Mouse (Mus musculus) adrenal gland (tissue): Measurements from ENCODE around the gene Tspan32.

Experiments used
- intact Hi-C: fragments of 180-260 bp; cut with DNase I; formaldehyde crosslinking; loops from one replicate; pipeline ENCODE4 v1.15.1; 2025
- long read RNA-seq, 2 experiments: library from polyadenylated mRNA; unstranded; transcript quantifications; one replicate each; pipeline ENCODE4 v2.0.0; 2020; ENCODE audit warnings: borderline replicate concordance in 1 of 2; ENCODE audit not compliant: insufficient replicate concordance in 1 of 2

The Tspan32 gene
- long read RNA-seq, experiment 1, full-length matches to known transcripts, result 2 of 2 reads
- long read RNA-seq, experiment 1, partial matches to known transcripts, result 0 of 2 reads
- long read RNA-seq, experiment 1, other reads (novel, unspliced or antisense), result 0 of 2 reads
- long read RNA-seq, experiment 2, full-length matches to known transcripts, result 4 of 7 reads
- long read RNA-seq, experiment 2, partial matches to known transcripts, result 1 of 7 reads
- long read RNA-seq, experiment 2, other reads (novel, unspliced or antisense), result 2 of 7 reads

DNA sequence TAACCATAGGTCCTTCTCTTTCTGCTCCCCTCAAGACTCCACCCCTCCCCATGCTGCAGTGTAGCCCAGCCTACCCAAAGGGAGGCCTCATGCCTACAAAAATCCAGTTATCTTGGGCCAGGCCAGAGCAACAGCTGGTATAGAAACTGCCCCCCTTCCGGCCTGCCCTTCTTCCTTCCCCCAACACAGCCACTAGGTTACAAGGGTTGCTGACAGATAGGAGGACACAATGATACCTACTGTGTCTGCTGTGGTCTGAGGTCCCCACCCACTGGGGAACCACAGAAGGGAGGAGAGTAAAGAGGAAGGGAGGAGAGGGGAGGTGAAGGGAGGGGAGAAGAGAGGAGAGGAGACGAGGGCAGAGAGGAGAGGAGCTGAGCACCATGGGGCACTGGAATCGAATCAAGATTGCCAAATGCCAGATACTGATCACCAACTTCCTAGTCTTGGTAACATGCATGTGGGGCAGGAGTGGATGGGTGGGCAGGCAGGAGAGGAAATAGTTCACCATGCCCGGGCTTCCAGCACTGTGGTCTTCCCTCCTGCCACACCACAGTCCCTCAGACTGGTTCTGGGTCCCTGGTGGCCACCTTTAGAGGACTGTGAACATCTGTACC lies at the start of gene Tspan32:
TSS of gene Tspan32 (plus strand) at position 320 of the 617 bp plus-strand sequence.
- intact Hi-C loops, result loop anchor here (5.0 kb wide), 2 partner anchors 47 to 108 kb away; partner anchors contain the start of gene Cd81

DNA sequence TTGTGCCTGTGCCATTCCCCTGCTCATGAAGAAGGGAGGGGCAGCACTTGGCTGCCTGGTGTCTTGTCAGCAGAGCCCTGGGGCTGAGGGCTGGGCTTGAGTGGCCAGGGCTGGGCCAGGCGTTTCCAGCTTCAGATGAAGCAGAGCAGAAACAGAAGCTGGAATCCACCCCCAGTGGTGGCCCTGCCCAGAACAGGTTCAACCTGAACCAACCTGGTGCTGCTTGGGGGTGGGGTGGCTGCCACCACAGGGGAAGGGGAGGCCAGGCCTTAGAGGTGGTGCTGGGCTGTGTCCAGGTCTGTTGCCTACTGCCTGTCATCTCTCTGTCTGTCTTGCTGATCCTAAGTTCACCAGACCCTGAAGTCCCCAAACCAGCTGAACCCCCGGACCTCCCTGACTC lies 48.8 kb upstream of the Tspan32 start:
- intact Hi-C loops, result no loop called here

DNA sequence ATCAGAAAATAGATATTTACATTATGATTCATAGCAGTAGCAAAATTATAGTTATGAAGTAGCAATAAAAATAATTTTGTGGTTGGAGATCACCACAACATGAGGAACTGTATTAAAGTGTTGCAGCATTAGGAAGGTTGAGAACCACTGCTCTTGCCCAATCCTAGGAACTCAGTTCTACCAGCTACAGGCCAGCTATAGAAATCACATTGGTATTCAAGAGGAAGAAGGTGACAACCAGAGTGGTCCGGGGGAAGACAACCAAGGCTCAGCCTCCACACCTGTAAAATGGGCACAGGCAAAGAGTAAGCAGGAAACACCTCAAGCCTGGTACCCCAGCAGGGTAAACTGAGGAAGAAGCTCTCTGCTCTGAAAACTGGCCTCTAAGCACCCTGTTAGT lies 46.0 kb upstream of the Tspan32 start:
- intact Hi-C loops, result no loop called here

DNA sequence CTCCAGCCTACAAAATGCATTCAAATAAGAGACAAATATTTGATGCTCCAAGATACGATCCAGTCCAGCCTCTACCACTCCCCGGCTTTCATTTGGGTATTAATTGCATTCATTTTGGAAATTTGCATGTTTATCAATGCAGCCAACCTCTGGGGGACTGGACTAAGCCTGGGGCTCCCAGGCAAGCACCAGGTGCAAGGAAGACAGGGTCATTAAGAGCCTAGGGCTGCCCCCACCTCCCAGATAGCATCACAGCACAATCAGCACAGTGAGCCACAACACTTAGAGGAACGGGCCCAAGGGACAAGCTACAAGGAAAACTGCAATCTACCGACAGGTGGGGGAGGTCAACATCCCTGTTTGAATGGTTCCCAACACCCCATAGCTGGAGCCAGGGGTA lies 45.1 kb upstream of the Tspan32 start:
- intact Hi-C loops, result no loop called here

DNA sequence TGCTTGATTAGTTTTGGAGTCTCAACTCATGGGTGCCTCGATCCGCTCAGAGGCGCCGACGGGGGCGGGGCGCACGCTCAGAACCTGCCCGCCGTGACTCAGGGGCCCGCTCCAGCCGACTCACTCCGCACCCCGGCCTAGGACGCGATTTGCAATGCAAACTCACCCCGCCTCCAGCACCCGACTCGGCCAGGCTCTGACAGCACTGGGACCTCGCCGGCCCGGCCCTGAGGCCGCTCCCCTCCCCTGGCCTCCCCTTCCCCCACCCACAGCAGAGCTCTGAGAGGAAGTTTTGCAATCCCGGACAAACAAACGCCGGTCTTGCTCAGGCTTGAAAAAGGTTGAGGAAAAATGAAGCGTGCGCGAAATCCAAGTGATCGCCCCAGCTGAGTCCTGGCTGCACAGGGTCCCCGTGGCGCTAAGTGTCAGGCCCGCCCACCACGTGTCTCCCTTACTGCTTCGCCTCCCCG lies 37.4 kb upstream of the Tspan32 start:
- intact Hi-C loops, result no loop called here

DNA sequence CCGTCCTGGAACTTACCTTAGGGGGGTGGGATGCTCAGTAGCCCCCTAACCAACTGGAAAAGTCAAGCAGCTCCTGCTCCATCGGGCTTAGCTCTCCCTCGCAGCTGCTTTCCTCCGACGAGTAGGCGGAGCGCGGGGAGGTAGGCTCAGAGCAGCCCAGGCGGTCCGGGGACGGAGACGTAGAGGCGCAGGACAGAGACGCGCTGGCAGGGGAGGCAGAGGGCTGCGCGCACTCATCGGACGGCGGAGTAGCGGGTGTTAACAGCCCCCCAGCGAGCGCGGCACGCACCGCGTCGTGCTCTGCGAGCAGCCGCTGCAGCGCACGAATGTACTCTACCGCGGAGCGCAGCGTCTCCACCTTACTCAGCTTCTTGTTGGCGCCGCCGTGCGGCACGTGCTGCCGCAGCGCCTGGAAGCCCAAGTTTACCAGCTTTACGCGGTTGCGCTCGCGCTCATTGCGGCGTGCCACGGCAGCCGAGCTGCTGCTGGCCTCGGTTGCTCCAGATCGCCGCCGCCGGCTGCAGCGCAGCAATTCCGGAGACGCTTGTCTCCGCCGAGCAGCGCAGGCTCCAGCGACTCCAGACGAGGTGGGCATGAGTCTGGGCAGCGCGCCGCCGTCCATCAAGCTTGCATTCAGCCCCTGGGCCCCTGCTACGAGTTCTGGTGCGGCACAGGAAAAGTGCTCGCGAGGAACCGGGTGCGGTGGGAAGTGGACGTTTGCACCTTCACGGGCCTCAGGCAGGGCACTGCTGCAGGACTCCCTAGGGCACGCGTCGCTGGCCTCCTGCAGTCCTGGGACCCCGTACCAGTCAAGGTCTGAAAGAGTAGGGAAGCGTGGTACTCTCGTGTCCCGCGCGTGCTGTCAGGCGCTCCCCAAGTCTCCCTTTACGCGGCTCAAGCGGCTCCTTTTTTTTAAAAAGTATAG lies 36.7 kb upstream of the Tspan32 start:
- intact Hi-C loops, result no loop called here

DNA sequence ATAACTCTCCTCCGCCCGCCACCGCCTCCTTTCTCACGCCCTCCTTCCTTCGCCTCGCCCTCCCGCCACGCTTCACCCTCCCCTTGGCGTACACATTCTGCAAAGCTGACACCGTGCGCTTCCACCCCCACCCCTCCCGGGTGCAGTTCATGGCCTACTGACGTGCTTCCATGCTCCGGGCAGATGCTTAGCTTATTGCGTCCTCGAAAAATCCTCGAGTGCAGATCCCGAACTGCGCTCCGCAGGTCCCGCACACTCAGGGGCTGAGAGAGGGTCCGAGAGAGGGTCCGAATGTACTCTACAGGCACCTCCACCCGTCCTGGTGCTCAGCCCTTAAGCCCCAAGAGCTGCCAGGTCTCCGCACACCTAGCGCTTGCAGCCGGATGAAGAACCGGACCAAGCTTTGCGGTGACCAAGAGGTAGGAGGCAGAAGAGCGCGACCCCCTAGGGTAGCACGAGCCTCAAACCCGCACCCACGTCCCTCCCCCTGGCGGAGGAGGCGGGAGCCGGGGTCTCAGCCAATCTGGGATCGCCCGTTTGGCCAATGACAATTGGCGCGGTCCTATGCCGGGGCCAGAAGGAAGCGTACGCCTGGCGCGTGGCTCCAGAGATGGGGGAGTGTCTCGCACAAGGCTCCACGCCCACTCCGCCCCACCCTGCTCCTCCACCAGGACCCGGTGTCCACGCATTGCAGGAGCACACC lies 35.9 kb upstream of the Tspan32 start, which contains the start of gene Ascl2:
TSS of gene Ascl2 (minus strand) at position 456 of the 703 bp plus-strand sequence.
- intact Hi-C loops, result no loop called here

DNA sequence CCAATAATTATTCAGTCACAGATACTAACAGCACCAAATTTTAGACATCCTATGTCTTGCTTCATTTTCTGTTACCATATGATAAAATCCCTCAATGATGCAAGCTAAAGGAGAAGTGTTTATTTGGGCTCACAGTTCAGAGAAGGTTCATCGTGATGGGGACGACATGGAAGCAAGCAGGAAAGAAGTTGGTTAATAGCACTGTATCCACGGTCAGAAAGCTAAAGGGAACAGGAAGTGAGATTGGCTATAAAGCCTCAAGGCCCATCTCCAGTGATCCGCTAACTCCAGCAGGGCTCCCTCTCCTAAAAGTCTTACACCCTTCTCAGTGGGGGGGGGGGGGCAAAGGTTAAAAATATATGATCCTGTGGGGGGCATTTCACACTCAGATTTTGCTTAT lies 22.9 kb upstream of the Tspan32 start:
- intact Hi-C loops, result no loop called here

DNA sequence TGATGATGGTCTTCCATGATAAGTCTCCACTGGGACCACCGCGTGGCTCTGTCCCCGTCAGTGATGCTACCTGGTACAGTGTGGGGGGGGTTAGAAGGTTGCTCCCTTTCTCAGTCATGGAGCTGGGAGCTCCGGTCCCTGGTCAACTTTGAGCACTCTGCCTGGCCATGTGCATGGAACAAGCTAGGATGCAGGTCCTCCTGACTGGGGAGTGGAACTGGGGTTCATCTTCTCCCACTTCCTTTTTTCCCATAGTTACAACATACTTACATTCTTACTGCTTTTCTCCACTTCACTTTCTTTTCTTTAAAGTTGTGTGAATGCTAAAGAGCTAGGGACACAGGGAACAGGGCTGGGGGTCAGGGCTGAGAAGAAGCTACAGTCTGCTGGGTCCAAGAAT lies 19.7 kb upstream of the Tspan32 start:
- intact Hi-C loops, result no loop called here

DNA sequence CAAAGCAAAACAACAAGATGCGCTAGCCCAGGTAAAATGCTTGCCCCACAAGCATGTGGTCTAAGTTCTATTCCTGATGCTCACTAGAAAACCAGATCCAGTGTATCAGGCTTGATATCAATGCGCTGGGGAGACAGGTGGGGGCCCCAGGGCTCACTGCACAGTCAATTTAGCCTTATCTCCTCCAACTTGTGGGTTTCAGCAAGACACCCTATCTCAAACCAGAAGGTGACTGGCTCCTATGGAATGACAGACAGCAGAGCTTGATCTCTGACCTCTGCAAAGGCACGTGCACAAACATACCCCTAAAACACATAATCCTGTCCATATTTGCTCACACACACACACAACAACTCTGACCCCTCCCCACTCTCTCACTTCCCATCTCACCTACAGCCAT lies 17.1 kb upstream of the Tspan32 start:
- intact Hi-C loops, result no loop called here

DNA sequence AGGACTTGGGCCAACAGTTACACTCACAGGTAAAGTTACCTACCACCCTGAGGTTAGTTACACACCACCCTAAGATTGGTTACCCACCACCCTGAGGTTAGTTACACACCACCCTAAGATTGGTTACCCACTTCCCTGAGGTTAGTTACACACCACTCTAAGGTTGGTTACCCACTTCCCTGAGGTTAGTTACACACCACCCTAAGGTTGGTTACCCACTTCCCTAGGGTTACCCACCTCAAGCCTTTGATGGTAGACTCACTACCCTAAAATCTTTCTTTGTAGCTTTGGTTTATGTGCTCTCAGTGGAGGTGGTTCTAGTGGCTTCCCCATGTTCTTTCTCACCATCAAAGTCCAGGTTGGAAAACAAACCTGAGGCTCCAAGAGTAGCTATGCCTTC lies 9.8 kb upstream of the Tspan32 start:
- intact Hi-C loops, result no loop called here

DNA sequence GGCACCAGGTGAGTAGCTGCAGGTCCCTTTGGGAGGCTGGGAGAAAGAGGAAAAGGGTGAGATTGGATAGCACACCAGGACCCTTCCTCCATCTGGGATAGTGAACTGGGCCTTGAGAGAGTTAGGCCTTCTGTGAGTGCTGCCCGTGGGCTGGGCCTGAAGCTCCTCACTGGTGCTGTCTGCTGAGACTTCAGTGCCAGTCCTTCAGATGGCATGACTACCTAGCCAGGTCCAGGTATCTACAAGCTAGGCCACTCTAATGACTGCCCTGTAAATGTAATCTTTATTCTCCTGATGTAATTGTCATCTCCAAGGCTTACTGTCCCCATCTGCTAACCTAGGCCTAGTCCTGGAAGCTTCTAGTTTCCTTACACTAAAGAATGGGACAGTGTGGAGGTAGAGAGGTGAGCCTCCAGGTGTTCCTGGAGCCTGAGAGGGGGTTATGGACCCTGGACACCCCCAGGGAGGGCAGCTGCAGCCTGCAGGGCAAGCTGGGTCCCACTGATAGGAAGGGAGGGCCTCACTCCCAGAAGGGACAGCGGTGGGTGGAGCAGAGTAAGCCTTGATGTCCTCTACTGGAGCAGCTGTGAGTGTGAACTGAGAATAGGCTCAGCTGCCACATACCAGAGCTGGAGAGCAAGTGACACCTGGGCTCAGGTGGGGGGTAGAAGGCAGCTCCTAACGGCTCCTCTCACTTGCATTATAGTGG lies 9.1 kb upstream of the Tspan32 start:
- intact Hi-C loops, result no loop called here

DNA sequence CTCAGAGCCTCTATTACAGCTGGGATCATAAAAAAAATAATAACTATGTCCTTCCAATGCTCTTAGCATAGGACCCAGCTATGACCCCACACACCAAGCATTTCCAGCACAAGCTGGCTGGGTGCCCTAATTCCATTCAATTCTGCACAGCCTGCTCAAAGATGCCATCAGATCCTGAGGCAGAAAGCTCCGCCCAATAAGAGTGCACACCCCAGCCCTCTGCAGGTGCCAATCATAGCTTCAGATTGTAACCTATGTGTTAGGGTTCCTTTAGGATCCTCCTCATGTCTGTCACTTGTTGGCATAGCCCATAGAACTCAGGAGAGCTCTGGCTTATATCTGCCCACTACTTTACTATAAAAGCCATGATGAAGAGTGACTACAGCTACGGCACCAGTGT lies 7.8 kb upstream of the Tspan32 start:
- intact Hi-C loops, result no loop called here

DNA sequence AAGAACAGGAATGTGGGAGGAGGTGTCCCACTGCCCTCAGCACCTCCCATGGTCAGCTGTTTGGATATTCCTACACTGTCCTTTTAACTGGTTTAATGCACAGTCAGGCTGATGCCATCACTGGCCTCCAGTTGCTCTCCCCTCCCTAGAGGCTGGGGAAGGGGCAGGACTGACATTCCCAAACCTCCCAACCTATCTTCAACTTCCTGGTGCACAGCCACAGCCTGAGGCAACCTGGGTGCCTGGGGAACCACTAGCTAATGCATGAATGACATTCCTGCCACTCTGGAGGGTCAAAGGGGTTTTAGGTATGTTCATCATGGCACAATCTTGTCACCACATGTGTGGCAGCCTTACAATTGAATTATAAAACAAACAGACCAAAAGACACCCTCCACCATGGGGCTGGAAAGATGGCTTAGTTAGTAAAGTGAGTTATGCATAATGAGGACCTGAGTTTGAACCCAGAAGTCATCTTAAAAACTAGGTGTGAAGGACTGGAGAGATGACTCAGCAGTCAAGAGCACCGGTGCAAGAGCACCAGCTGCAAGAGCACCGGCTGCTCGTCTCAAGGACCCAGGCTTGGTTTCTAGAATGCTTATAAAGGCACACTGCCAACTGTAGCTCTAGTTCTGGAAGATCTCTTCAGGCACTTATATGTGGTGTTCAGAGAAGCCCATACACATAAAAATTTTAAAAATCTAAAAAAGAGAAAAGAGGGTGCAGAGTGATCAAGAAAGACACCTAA lies 7.3 kb upstream of the Tspan32 start:
- intact Hi-C loops, result no loop called here

DNA sequence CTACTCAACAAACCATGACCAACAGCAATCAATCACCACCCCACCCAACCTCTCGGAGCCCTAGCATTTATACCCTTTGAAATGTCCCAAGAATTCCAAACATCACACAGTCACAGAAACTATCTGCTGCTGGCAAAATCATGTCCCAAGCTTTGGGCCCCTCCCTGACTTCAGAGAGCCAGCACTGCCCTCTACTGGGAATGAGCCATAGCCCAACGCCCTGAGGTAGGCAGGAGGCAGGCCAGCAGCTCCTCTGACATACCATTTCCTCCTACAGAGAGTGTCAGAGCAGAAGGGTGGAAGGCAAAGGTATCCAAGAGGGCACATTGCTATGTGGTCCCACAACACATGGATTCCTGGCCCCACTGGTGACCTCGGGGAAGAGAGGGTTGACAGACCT lies 2.2 kb upstream of the Tspan32 start:
- intact Hi-C loops, result loop anchor here (5.0 kb wide), 1 partner anchor 105 kb away; no protein-coding TSS in a partner anchor

DNA sequence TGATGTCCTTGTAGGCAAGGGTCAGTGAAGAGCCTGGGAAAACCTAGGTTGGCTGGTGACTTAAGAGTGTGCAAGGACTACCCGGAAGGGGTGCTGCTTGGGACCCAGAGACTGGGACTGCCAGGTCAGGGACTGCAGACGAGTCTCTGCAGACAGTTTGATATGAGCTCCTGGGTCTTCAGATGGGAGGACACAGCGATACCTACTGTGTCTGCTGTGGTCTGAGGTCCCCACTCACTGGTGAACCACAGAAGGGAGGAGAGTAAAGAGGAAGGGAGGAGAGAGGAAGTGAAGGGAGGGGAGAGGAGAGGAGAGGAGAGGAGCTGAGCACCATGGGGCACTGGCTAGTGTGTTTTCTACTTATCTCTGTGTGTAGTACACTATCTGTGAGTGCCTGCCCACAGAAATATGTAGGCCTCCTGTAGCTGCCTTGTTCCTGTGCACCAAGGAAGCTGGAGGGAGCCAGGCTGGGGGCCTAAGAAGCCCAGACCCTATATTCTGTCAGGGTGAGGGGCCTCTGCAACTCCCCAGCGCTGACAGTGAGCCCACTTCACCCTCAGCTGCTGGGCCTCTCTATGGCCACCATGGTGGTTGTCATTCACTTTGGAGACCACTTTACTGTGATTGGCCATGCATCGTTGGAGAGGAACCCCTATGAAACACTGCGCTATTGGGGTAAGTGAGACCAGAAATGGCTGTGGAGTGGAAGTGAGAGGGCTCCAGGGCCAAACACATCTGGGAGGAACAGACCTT lies 674 bp downstream of the Tspan32 start:
- intact Hi-C loops, result loop anchor here (5.0 kb wide), 1 partner anchor 47 kb away; the partner anchor contains the start of gene Cd81

DNA sequence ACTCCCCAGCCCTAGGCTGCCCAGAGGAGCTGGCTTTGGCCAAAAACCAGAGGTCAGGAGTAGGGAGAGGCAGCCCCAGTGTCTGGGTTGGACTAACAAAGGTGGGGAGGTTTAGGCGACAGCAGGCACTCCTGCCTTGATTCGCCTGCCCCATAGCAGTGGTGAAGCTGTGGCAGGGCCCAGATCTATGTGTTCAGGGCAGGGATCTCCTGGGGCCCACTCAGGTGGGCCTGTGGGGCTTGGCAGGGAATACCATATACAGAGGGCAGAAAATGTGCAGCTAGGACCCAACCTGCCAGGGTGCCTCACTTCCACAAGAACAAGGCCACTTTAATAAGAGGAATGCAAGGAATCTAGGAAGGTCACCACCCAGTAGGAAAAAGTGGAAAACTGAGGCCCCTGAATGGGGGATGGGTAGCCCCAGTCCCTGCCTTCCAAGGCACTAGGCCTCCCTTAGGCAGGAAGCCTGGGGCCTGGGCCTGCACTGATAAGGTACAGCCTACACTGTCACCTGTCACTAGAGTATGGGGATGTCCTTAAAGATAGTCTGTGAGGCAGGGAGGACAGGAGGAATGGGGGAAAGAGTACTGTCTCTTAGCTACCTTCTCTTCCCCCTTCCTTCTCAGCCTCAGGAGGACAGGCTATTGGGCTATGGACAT lies 1.4 kb downstream of the Tspan32 start:
- intact Hi-C loops, result loop anchor here (5.0 kb wide), 1 partner anchor 46 kb away; the partner anchor contains the start of gene Cd81
